19 mouse cellular contexts compared by ENCODE assay signal in the genomic region with DNA sequence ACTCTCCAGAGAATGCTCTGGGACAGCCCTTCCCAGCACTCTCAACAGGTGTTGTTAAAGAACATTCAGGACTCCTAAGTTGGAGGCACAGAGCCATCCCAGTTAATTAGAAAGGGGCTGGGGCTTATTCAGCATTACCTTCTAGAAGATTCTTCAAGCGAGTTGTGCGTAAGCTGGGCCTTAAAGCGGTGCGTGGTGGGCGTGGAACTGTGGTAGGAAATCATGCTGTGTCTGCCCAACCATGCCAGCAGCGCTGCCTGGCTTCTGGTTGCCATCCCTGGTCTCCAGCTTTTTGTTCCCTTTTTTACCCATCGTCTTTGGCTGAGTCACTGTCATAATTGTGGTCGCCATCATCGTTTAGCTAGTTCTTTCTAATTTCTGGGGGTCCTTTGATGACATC. TPM values are rescaled to one million over a fixed set of nuclear protein-coding genes. Genes with fewer than 3 reads are reported as not detected.
A peak's percentile ranks its signal among the peaks of the same experiment; 100 is the strongest.
DNase-seq lines count a peak whose midpoint lies in the region; ATAC-seq and TF ChIP-seq lines count a peak whose summit lies in the region.
"Had no signal": no experiment of that assay in that cellular context is flagged by ENCODE, and none has a peak within 500 bp of the region (broad histone marks: within the 10 kb centered on the region; RNA-seq: fewer than 3 reads in every experiment).

No protein-coding gene starts in this region.

- ATAC-seq in liver, postnatal 0 days = no peak
- ATAC-seq in megakaryocyte progenitor cell, adult 5-6 weeks (replicated peaks; ENCODE audit: poor library complexity) = peak; percentile 47
- no peak for ATAC-seq in frontal cortex, adult (ENCODE audit: low TSS enrichment)
- ATAC-seq: inflammation-experienced regulatory T-cells, adult 6 months had no signal

- TF ChIP-seq POLR2A in bone marrow macrophage, adult 2 months (IDR thresholded peaks at IDR 0.05; ENCODE audit: borderline replicate concordance, low read depth, low read length) = no peak

- H3K27me3 ChIP-seq in liver, postnatal 0 days (ENCODE audit: insufficient read depth, low read length) = peaks cover 16% of the 10 kb centered on the region

- 34% methylated on average over 9 of the region's 9 CpGs for WGBS in liver, postnatal 0 days (ENCODE audit: insufficient replicate concordance)

- H3K4me3 ChIP-seq in gastrocnemius, adult 2 months = peak overlapping the region; percentile 69
- no peak overlapping the region for H3K4me3 ChIP-seq in liver, postnatal 0 days (ENCODE audit: low read depth, low read length)
- no peak overlapping the region for H3K4me3 ChIP-seq in bone marrow macrophage, adult 2 months (ENCODE audit: insufficient read depth, low read length)
- H3K4me3 ChIP-seq: embryonic facial prominence, embryonic 12.5 days; forebrain, embryonic 10.5 days; limb, embryonic 13.5 days; lung, embryonic 15.5 days; midbrain, embryonic 10.5 days; neural tube, embryonic 12.5 days had no signal

- TF ChIP-seq EP300 in liver, postnatal 0 days (IDR thresholded peaks at IDR 0.05; ENCODE audit: low read depth) = no peak

- H3K4me2 ChIP-seq in liver, postnatal 0 days (ENCODE audit: low read depth, low read length) = peak overlapping the region; percentile 95
- H3K4me2 ChIP-seq: embryonic facial prominence, embryonic 12.5 days; limb, embryonic 13.5 days; neural tube, embryonic 12.5 days had no signal

- H3K36me3 ChIP-seq in liver, postnatal 0 days (replicated peaks; ENCODE audit: insufficient read depth, low read length) = no peaks in the 10 kb centered on the region
- H3K36me3 ChIP-seq: embryonic facial prominence, embryonic 12.5 days; forebrain, embryonic 10.5 days; limb, embryonic 13.5 days; lung, embryonic 15.5 days; midbrain, embryonic 10.5 days; neural tube, embryonic 12.5 days had no signal

- no peaks in the 10 kb centered on the region for H3K9me3 ChIP-seq in liver, postnatal 0 days (ENCODE audit: low read length)
- H3K9me3 ChIP-seq: embryonic facial prominence, embryonic 12.5 days; forebrain, embryonic 10.5 days; limb, embryonic 13.5 days; lung, embryonic 15.5 days; midbrain, embryonic 10.5 days; neural tube, embryonic 12.5 days had no signal

- intact Hi-C loops in gastrocnemius, adult 2 months (cut with DNase I) = no loop called here

- no peak overlapping the region for H3K9ac ChIP-seq in liver, postnatal 0 days (replicated peaks)
- H3K9ac ChIP-seq: embryonic facial prominence, embryonic 12.5 days; limb, embryonic 13.5 days; lung, embryonic 15.5 days; neural tube, embryonic 12.5 days had no signal

- H3K27ac ChIP-seq in gastrocnemius, adult 2 months = peak overlapping the region; percentile 85
- H3K27ac ChIP-seq in liver, postnatal 0 days (ENCODE audit: low read depth) = peak overlapping the region; percentile 24; the same call in 1 of the 2 replicates
- H3K27ac ChIP-seq in bone marrow macrophage, adult 2 months (ENCODE audit: insufficient read depth, low read depth, low read length) = peak overlapping the region; percentile 50
- H3K27ac ChIP-seq: embryonic facial prominence, embryonic 12.5 days; forebrain, embryonic 10.5 days; limb, embryonic 13.5 days; lung, embryonic 15.5 days; midbrain, embryonic 10.5 days; neural tube, embryonic 12.5 days had no signal

- TF ChIP-seq CTCF in gastrocnemius, adult 2 months (IDR thresholded peaks at IDR 0.05) = no peak
- TF ChIP-seq CTCF in liver, postnatal 0 days (IDR thresholded peaks at IDR 0.05; ENCODE audit: low read depth) = no peak
- TF ChIP-seq CTCF in bone marrow macrophage, adult 2 months (IDR thresholded peaks at IDR 0.05; ENCODE audit: low read depth, low read length) = no peak

- peaks cover 40% of the 10 kb centered on the region for H3K4me1 ChIP-seq in liver, postnatal 0 days (ENCODE audit: insufficient read depth)
- peaks cover 39% of the 10 kb centered on the region for H3K4me1 ChIP-seq in bone marrow macrophage, adult 2 months (ENCODE audit: control insufficient read depth, insufficient read depth, low read length)
- H3K4me1 ChIP-seq: limb, embryonic 13.5 days had no signal

- DNase-seq in gastrocnemius, adult 2 months = no peak
- no peak for DNase-seq in gastrocnemius, adult 18-20 months (ENCODE audit: low spot score)
- DNase-seq in liver, postnatal 0 days = no peak
- no peak for DNase-seq in liver
- DNase-seq in cerebellum, postnatal 4 days (ENCODE audit: low spot score in 2 of 2) = no peak
- DNase-seq: cerebellum, adult 9-10 months; spleen, adult 18-20 months had no signal

RNA-seq across cellular contexts. Expression of a gene that starts 33.0 kb away (rescaled TPM):
- total RNA-seq in gastrocnemius, adult 2 months (2021) = 10 to 100 TPM; 21.2 to 28.5 TPM
- 10 to 100 TPM; 21.0 to 23.0 TPM for total RNA-seq in gastrocnemius, adult 18-20 months (2021)
- polyA plus RNA-seq in liver, postnatal 0 days (2015; fragmentation: Nextera tagmentation; extraction: Ambion mirVana) = 14.8 and 15.8 TPM in 2 replicates
- 2.6 and 3.5 TPM in 2 replicates for polyA plus RNA-seq in bone marrow macrophage, adult 2 months (2012; ENCODE audit: insufficient read depth, insufficient read length, missing spikeins)
- 24.1 and 25.6 TPM in 2 replicates for total RNA-seq in megakaryocyte progenitor cell, adult 5-6 weeks (2015)
- 30.8 and 30.9 TPM in 2 replicates for total RNA-seq in megakaryocyte progenitor cell, adult 5-6 weeks (2017)

RNA-seq across cellular contexts. Expression of a gene that starts 43.8 kb away (rescaled TPM):
- not detected for total RNA-seq in gastrocnemius, adult 2 months (2021)
- total RNA-seq in gastrocnemius, adult 18-20 months (2021) = not detected
- not detected in 2 replicates for polyA plus RNA-seq in liver, postnatal 0 days (2015; fragmentation: Nextera tagmentation; extraction: Ambion mirVana)
- 8.7 and 11.2 TPM in 2 replicates for polyA plus RNA-seq in bone marrow macrophage, adult 2 months (2012; ENCODE audit: insufficient read depth, insufficient read length, missing spikeins)
- not detected in 2 replicates for total RNA-seq in megakaryocyte progenitor cell, adult 5-6 weeks (2015)
- not detected in 2 replicates for total RNA-seq in megakaryocyte progenitor cell, adult 5-6 weeks (2017)
- total RNA-seq: MEL had no signal
- polyA plus RNA-seq: C2C12; embryonic facial prominence, embryonic 12.5 days; forebrain, embryonic 10.5 days; neural tube, embryonic 12.5 days had no signal

Comparison
In these comparisons a context has a peak if more than half of its experiments do, and no peak if none do; other contexts are left out.
1. H3K27ac ChIP-seq: peak in every context shown above with its lines; median percentile 85 in gastrocnemius, adult 2 months; 50 in bone marrow macrophage, adult 2 months; 24 in liver, postnatal 0 days.